Mouse (Mus musculus) lung, postnatal 25 days (tissue): Measurements from ENCODE around the gene Cntn5.

Experiments used
- DNase-seq: peaks from one replicate; pipeline ENCODE4 v3.0.0; 2022; ENCODE audit warnings: low spot score

Gene Cntn5

DNA sequence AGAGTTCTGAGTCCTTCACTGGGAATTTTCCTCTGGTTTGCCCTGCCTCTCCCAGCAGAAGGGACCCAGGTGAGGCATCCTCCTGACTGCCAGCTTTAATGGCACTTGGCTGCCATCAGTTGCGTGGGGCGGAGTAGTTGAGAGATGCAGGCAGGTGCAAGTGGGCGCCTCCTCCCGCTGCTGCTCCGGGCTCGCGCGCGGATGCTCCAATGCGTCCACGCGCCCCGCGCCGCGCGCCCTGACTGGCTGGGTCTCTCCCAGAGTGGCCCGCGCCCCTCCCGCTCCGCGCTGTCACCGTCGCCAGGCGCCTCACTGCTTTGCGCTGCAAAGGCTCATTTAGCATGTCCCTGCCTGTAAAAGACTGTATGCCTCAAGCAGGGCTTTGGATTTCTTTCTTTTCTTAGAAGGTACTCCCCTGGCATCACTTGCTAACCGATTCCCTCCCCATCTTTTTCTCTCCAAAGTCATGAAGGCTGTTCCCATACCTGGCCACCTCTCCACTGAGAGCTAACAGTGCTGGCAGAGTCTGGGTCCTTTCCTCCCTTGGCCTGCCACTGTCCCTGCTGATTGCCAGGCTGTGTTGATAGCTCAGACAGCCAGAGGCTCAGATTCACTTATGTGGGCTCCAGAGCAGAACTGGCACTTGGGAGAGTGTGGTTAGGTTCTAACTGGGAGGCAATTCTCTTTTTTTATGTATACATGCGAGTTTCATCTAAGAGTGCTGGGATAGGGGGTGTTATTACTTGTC is at the start of gene Cntn5:
TSS of gene Cntn5 (minus strand) at position 160 of the 748 bp plus-strand sequence.
- DNase-seq = no peak

DNA sequence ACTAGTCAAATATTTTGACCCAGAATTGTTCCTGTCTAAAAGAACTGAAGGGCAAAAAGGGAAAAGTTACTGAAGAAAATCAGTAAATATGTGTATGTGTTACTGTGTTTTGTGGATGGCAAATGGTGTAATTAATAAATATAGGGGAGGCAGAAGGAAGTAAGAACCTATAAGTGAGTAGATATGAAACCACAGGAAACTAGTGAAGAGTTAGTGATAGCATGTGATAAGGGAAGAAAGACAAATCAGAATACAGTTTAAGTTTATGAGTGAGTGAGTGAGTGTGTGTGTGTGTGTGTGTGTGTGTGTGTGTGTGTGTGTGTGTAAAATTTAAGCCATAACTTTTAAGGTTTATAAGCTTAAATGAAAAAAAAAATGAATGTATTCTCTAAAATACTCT is 45.9 kb upstream of the Cntn5 start:
- DNase-seq = no peak

DNA sequence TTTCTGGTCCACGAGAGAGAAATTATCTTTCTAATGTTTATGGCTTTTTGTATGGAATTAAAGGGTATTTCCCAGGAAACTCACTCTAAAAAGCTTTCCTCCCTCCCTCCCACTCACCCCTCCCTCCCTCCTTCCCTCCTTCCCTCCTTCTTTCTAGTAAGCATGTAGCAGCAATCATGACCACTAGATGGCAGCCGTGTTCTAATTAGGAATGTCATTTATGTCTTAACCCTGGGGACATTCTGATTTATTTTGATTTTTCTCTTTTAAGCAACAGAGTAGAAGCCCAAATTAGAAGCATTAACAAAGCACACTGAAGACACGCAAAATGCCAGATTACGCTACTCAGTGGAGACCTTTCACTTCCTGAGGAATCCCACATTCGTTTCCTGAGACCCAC is 5.0 kb upstream of the Cntn5 start:
- no peak for DNase-seq

DNA sequence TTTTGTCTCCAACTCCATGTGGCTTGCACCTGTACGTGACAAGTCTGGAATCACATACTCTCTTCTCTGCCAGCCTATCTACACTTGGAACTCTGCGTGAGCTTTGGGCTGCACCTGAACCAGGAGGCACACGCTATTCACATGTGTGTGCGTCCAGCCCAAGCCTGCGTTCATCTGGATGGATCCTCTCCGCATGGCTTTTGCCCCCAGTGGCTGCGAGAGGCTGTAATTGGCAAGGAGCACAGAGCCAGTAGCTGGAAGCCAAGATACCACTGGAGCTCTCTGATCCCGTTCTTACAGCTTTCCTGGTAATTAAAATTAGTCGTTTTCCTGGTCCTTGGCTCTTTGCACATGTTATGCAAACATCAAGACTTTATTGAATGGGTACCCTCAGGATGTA is 1.1 kb upstream of the Cntn5 start:
- no peak for DNase-seq

DNA sequence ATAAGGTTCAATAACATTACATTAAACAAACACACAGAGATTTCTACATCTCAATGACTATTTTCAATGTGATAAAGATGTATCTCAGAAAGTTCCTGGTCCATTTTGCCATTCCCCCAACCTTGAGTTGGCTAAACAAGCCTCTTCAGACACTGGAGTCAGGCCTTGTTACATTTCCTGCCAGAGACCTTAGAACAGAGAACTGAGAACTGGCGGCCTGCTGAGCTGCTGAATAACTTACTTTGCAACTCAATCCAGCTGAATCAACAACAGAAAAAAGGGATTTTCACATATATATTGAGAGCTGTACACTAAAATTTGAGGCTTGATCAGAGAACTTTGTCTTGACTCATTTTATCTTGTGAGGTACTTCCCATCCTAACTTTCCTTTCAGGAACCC is 24.8 kb downstream of the Cntn5 start:
- DNase-seq = no peak

DNA sequence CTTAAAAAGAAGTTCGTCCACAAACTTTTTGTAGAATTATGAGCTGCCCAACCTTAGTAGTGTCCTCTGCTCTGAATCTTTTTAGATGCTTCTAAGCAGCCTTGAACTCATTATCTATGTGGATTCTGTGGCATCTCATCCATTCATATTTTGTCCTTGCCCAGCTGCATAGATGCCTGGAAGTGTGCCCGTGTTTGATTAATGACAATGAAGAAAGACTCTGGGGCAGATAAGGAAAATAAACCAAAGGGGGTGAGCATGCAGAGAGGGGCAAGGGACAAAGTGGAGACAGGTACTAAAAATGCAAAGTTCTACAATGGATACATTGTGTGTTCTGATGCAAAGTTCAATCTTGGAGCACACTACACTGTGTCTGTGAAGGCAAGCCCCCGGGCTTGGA is 30.7 kb downstream of the Cntn5 start:
- DNase-seq = no peak

DNA sequence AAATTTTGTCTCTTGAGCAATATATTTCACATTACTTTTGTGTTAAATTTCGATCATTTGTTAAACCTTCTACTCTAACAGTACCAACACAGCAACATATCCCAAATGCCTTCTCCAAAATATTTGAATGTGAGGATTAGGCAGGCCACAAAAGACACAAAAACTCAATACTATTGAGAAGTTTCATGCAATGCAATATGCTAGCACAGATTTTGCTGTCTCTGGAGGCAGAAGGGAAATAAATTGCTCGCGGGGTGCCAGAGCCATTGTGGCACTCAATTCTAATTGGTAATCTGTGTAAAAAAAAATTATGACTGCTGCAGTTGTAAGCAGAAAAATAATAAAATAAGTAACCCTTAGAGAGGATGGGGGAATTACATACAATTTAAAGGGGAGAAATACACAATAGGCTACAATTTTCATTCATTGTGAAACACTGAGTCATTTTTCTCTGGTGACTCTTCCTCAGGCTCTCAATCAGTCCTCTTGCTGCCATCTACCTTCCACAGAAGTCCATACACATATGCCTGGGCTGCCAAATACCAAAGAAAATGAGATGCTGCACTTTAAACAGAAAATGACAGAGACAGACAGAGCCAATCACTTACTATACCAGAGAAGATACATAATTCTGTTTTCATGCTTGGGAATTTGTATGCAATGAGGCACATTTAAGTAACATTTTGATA is 48.2 kb downstream of the Cntn5 start:
- no peak for DNase-seq

DNA sequence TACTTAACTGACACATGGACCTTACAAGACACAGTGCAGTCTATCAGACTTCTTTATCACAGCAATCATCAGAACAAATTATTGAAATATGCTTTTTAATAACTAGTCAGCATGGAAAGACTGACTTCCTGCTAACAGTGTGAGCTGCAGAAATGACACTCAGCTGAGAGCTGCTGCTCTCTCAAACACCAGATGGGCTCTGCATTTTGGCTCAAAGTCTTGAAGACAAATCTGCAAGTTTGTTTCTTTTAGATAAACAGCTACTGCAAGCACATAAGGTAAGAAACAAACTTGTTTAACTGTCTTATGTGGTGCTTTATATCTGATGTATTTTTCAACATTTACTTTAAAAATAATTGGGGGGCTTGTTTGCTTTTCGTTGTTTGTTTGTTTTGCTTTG is 87.9 kb downstream of the Cntn5 start:
- no peak for DNase-seq

DNA sequence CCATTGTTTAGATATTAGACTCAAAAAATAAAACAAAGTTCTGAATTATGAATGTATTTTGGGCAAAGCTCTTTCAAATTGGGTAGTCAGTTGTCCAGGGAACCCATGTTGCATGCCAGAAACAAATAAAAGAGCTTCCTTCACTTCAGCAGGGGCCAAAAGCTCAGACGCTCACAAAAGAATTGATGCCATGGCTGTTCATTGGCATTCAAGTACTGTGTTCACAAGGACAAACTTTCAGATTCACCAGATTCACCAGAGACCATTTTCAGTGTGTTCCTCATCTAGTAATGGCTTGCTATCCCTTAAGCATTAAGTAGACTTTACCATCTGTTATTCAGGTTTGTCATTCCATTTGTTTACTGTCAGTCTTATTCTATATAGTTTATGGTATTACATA is 107.4 kb downstream of the Cntn5 start:
- DNase-seq = no peak

DNA sequence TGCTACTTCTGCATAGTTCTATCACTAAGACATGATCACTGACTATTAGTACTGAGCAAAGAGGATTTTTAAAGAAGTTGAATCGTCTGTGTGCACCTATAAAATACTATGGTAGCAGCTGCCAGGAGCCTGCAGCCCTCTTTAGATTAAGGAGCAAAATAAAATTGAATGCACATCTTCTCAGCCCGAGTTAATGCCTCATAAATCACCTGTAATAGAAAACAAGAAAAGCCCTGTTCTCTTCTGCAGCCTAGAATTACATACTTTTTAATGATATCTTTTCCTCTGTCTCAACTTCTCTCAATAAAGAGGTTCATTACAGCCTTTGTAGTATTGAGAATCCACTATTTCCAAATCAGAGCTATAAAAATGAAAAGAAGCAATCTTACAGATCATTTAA is 109.5 kb downstream of the Cntn5 start:
- DNase-seq = no peak

DNA sequence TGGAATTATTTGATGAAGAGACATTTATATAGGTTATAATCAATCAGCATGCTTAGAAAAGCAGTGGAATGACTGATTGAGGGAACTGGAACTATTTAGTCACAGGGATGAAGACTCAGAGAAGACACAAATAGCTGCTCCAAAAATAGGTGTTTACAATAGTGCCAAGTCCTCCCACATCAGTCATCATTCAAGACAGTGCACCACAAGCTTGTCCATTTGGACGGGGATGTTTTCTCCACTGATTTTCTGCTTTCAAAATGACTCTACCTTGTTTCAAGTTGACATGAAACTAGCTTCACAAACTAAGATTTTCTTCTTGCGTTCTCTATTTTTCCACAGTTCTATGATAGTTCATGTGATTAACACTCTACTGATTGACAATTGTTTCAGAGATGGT is 172.7 kb downstream of the Cntn5 start:
- no peak for DNase-seq

DNA sequence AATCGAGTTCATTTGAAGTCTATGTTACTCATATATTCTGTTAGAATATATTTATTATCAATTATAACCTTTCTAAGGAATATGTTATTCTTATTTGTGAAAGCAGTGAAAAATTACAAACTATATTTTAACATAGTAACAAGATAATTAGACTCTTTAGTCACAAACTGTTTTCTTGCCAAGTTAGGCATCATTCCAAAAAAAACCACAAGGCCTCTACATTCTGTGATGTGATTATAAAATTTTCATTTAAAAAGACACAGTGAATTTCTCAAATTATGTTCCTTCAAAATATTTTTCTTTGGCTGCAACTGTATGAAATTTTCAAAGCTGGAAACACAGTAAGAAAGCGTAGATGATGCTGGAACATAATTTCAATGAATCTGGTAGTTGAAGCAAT is 180.4 kb downstream of the Cntn5 start:
- no peak for DNase-seq

DNA sequence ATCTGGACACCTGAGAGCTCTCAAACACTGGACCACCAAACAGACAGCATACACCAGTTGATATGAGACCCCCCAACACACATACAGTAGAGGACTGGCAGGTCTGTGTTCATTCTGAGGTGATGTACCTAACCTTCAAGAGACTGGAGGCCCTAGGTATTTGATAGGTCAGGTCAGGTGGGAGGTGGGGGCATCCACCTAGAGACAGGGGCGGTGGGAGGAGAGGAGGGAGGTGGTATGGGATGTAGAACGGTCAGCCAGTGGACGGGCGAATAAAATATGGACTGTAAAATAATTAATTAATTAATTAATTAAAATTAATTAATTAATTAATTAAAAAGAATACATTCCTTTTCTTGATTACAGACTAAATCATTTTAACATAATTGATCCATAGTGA is 182.5 kb downstream of the Cntn5 start:
- DNase-seq = no peak

DNA sequence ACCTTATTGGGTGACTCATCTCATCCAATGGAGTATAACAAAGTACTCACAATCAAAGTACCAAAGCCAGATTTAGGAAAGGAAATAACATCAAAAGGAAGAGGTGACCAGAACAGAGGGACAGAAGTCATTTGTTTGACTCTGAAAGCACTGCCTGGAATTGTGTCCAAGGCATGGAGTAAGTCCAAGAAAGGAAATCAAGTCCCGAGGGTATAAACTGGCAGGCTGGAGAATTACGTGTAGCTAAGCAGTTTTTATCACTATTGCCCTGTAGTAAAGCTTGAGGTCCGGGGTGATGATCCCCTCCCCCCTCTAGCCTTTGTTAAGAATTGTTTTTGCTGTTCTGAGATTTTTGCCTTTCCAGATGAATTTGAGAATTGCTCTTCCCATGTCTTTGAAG is 185.6 kb downstream of the Cntn5 start:
- no peak for DNase-seq

DNA sequence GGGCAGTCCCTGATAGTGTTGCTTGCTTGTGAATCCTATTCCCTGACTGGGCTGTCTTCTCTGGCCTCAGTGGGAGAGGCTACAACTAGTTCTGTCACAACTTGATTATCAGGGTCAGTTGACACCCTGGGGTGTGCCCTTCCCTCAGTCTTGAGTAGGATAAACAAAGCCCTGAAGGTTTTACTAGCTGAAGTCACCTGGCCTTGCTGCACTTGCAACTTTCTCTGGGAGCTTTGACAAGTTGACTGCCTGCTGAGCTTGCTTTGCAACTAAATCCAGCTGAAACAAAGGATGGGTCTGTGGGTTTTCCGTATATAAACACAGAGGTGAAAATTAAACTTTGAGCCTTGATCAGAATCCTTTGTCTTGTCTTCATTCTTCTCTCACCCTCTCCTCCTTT is 190.9 kb downstream of the Cntn5 start:
- DNase-seq = no peak

DNA sequence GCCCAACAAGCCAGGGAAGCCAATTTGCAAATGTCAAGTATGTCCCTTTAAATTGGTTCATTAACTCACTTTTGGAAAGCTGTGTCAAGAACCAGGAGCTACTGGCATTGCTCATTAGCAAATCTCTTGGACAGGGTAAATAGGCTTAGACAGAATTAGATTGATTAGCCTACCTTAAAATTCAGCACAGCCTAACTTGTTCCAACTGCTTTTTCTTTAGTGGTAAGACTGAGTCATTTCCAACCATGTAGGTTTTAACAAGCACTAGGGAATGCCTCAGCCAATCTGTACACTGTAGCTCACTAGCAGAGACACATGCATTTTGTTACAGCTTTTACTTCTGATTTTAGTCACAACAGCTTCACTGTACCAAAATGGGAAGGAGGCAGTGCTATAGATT is 222.9 kb downstream of the Cntn5 start:
- DNase-seq = no peak

DNA sequence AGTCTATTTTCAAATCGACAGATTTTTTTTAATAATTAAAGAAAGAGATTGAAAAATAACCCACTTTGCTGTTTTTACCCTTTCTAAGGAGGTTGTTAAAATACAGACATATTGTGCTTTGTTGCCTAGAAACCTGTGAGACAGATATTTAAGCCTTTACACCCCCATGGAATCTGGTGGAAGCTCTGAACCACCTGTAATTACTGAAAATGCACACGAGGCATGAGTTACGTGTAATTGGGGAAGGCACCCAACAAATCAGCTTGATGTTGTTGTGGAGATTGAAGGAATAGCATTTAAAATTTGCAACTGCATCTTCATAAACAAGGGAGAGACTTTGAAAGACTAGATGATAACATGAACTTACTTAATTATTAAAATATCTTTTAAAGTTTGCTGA is 223.4 kb downstream of the Cntn5 start:
- DNase-seq = no peak

DNA sequence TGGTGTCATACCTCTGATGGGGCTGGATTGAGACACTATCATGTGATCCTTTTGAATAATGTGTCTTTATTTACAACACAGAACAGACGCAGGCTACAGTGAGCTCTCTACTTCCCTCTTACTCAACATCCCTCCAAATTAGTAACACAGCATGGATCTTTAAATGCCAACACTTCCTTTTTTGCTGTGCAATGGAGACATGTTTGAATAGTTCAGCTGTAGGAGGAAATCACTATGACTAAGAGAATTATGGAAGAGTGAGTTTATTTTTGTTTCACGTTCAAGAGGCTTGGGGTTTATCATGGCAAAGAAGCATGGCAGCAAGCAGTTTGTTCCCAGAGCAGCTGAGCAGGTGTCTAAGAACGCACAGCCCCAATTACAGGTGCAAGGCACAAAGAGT is 235.9 kb downstream of the Cntn5 start:
- no peak for DNase-seq

DNA sequence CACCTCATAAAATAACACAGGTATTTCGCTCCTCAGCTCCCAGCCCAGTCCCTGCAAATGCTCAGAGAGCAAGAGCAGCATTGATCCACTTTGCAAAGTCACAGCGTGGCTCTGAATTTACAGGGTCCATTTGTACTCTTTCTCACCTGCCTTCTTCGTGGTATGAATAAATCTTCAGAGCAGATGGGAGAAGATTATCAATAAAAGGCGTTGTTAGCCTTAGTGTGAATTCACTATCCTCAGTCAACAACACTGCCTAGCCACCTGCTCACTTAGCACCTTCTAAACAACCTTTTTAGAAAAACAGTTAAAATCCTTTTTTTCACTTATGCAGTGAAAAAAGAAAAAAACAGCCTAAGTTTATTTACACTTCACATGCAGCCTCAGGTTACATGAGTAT is 237.1 kb downstream of the Cntn5 start:
- DNase-seq = no peak

DNA sequence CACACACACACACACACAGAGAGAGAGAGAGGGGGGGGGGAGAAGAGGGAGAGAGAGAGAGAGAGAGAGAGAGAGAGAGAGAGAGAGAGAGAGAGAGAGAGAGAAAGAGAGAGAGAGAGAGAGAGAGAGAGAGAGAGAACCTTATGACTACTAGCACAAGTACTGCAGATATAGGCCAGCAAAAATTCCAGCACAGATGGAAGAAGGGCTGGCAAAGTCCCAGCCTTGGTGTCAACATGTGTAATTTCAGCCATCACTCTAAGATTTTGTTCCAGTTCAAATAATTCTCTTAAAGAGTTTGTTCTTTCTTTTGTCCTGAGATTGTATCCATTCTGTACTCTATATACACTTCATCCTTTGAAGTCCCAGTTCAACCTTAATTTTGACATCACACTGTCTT is 238.8 kb downstream of the Cntn5 start:
- DNase-seq = no peak

DNA sequence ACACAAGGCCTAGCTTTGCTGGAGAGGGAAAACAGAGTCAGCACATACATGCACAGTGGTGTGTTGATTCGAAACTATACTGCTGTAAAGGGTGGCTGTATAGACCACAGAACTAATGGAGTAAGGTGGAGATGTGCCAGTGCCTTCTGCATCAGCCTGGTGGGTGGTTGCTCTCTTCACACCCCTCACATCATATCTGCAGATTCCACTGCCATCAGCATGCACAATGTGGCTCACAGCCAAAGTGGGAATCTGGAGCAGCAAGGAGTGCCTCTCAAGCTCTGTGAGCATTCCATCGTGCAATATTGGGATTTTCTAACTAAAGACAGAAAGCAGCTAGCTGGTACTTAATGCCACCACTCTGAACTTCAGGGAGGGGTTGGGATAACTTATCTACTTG is 241.5 kb downstream of the Cntn5 start:
- DNase-seq = no peak

DNA sequence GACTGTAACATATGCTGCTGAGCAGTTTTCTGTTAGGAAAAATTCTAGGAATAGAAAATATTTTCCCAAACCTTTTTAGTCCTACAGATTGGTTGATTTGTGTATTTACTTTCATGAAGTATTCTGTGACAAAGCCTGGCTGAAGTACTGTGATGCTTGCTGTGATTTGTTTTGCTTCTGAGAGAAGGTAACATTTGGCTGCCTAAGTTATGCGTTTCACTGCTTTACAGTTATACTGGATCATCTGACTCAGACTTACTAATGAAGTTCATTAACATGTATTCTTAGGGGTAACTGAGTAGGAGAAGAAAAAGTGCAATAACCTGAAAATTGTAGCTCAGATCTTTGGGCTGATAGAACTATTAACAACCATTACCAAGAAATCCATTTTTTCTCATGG is 245.1 kb downstream of the Cntn5 start:
- no peak for DNase-seq

DNA sequence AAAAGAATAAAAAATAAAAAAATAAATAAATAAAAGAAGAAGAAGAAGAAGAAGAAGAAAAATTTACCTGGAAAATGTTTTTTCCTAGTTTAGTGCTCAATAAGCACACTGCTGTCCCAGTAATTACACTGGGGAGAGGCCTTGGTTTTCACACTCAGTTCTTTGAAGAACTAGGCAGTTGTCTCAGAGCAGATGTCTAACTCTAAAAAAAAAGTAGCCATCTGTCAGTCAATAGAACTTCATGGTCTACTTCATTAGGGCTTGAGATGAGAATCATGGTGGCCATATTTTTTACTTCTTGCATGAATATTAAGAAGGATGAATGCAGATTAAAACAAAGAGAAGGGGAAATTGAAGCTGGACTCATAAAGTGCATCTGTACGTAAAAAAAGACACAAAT is 246.5 kb downstream of the Cntn5 start:
- DNase-seq = no peak

DNA sequence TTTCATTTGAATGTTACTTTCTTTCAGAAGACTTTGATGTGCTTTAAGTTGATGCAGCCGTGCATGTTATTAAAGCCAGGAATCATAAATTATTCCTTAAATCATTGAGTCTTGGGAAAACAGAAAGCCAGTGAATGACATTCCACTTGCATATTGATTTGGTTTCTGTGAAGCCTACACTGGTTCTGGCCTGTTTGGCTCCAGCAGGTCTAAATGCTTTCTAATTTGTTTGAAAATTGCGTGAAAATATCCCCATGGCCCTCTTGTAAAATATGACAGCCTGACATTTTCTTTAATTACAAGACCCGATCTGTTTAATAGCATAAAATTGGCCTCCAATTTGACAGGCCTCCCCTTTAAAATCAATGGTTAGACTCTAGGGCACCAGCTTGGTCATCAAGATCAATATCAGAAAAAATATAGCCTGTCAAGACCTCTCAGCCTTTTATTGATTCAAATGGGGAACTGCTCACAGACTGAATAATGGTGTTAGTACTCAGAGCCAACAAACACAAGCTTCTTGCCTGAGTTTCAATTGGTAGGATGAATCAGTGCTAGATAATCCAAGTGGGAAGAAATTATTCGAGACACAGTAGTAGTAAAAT is 247.3 kb downstream of the Cntn5 start:
- no peak for DNase-seq
